Mouse (Mus musculus) embryonic fibroblast, embryonic 13.5 days (primary cell): ENCODE data around the gene Rspry1.

Experiments used
- CTCF ChIP-seq: IDR thresholded peaks from 2 replicates; pipeline ENCODE4 v1.5.1; 2011; ENCODE audit warnings: mild to moderate bottlenecking, control low read depth, low read length, moderate library complexity, borderline replicate concordance; ENCODE audit not compliant: insufficient read depth
- POLR2A ChIP-seq: IDR thresholded peaks from 2 replicates; pipeline ENCODE4 v1.6.1; 2011; ENCODE audit warnings: low read depth, mild to moderate bottlenecking, control low read depth, low read length, moderate library complexity

- TF ChIP-seq POLR2A (no peak), CTCF (no peak)
Measured at GRCm38 (mm10) chr8:94658031-94658430, 56.3 kb downstream of the Rspry1 start.
